Mouse (Mus musculus) spleen, postnatal 36 days (tissue): ENCODE measurements around the gene Lancl2.

ENCODE experiments used
- DNase-seq, 2 experiments: peaks; one replicate each; pipeline ENCODE4 v3.0.0; 2022; ENCODE audit warnings: low spot score in 2 of 2, mixed read lengths in 1 of 2

Gene Lancl2

DNA sequence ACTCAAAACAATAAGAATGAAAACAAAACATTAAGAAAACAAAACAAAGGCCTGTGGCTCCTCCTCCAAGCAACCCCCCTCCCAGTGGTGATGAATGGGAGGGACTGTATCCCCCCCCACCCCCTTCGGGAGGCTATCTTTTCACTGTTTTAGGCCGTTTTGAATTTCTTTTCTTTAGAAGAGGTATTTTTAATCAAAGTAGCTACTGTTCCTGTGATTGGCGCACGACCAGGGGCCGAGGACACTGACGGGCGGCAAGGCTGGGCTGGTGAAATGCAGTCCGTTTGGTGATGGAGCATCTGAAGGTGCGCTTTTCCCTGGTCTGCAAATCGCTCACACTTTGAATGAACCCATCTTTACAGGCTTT lies at the start of gene Lancl2:
Gene Lancl2, plus strand, starts transcription at position 165 of the 367 bp plus-strand sequence.
- DNase-seq, result no peak

DNA sequence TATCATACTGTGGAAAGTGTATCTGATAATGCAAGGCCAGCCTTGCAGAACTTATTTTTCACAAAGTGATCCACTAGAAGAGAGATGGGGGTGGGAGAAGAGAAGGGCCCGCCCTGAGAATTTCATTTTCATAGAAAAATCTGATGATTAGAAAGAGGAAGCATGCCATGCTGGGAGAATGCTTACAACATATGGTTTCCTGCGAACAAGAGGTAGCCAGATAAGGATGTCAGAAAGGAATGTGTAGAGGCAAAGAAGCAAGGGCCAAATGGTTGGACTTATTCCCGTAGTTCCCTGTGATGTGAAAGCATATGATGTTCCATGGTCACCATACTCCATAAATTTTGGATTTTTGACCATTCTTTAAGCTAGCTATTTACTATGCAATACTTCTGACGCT lies 41.0 kb upstream of the Lancl2 start:
- DNase-seq, result no peak

DNA sequence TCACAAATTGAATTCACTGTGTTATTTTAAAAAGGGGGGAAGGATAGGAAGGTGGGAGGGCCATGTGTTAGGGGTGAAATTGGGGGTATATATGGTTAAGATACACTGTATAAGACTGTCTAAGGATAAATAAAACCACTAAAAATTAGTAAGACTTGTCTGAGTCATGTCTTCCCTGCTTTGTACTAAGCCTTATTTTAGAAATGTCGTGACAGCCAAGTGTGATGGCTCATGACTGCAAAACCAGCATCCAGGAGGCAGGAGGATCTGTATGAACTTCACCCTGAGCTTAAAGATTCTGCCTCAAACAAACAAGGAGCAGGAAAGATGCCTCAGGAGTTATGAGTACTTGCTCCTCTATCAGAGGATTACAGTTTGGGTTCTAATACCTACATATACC lies 18.2 kb upstream of the Lancl2 start:
- no peak for DNase-seq

DNA sequence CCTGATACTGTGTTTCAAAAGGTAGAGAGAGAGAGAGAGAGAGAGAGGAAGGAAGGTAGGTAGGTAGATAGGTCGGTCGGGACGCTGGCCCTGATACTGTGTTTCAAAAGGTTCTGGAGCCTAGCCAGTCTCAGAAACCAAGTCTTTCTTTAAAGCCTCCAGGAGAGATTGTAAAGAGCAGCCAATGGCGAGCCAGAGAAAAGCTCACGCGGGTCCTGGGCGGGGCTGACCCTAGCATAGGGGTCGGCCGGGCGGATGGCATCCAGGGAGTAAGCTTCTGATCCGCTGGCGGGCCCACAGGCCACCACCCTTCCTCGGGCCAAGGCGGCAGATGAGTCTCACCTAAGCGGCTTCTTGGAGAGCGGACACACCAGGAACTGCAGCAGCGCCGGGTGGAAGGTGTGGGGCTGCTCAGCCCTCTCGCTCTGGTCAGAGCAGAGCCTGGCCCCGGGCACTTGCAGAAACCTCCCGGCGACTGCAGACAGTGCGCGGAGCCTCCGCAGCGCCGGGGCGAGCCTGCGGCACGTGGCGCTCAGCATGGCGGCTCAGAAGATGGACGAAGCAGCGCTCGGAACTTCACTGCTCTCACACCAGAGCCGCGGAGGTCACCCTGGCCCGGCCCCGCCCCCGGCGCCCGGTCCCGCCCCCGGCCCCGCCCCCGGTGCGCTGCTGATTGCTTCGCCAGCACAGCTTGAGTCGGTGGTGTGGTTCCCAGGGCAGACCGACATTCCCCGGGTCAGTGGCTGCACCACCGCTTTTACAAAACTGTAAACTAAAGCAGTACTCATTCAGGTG lies 10.7 kb upstream of the Lancl2 start, which contains the start of gene Pyurf:
Gene Pyurf, minus strand, starts transcription at position 612 of the 795 bp plus-strand sequence.
- DNase-seq, result peak; percentile 85

DNA sequence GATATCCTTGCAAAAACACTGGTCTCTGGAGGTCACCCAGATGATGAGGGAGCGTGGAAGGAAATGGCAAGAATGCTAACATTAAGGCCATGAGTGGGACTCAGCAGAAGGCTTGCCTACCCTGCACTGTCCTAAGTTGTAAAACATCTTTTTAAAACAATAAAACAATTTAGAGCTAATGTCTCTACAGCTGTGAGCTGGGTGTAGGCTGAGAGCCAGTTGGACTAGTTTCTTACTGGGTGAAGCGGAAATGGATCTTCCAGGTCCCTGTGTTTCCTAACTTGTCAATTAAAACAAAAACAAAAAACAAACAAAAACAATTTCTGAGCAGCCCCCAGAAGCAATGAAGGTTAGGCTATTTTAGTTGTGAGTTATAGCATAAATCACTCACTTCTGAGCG lies 9.2 kb upstream of the Lancl2 start:
- DNase-seq, result no peak

DNA sequence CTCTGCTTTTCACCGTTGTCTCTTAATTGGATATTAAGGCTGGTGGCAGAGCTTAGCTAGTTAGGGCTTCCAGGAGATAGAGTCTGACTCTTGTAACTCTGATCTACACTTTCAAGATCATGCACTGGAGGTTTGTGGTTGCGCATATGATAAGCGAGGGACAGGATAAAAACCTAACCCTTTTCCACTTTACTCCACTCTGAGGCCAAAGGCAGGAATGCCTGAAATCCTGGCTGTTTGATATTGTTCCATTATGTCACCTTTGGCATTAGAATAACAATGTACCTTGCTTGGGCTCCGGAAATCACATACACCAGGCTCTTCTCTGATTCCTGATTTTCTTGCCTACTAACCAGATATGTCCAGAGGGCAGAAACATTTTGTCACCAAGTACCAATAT lies 654 bp upstream of the Lancl2 start:
- no peak for DNase-seq

DNA sequence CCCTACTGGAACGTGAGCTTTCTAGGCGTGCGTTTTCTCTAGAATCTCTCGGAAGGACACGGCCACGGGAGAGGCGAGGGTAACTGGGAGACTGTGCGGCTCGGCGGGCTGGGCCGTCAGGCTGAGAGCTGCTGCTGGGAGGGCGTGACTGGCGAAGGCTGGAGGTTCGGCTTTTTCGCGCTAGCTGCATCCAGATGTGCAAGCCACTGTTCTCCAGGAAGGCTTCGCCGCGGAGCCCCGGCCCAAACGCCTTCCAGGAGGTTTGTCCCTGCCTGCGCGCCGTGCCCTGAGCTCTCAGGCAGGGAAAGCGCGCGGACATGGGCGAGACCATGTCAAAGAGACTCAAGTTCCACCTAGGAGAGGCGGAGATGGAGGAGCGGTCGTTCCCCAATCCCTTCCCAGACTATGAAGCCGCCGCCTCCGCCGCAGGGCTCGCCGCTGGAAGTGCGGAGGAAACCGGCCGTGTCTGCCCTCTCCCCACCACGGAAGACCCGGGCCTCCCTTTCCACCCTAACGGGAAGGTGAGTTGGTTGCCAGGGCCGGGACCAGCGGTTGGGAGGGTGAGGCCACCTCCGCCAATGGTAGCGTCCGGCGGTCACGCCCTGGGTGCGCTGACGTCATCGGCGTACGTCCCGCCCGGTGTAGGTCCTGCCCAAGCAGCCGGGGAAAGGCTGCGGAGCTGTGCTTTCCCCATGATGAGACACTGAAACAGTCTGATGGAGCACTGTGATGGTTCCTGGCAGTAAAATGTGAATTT lies 581 bp downstream of the Lancl2 start:
- DNase-seq, result peak; percentile 92 to 94

DNA sequence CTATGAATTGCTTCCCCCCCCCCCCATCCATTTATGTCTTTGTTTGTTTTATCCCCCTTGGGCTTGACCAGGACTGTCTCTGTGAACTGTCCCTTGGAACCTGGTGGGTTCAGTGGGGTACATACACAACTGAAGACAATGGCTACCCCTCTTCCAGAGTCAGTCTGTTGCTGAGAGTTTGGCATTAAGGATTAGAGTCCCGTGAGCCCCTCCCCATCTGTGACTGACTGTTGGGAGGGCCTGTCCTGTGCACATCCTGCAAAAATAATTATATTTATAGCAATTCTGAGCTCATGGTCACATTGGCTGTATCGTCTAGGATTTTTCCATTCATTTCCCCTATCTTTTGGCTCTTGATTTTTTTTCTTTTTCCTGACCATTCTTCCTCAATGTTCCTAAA lies 1.4 kb downstream of the Lancl2 start:
- no peak for DNase-seq

DNA sequence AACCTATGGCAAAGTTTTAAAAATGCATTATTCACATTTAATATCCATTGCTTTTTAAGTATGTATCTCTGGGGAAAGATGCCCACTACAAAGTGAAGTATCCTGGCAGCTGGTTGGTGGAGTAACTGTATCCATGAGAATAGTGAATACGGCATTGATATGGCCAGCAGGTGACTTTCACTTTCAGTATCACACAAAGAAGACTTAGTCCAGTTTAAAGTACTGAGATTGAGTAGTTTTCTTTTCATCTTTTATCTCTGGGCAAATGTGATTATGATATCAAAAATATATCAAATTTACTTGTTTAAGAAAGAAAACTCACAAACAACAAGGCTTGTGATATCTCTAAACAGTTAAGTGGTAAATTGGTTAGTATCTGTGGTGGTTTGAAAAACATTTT lies 4.4 kb downstream of the Lancl2 start:
- no peak for DNase-seq

DNA sequence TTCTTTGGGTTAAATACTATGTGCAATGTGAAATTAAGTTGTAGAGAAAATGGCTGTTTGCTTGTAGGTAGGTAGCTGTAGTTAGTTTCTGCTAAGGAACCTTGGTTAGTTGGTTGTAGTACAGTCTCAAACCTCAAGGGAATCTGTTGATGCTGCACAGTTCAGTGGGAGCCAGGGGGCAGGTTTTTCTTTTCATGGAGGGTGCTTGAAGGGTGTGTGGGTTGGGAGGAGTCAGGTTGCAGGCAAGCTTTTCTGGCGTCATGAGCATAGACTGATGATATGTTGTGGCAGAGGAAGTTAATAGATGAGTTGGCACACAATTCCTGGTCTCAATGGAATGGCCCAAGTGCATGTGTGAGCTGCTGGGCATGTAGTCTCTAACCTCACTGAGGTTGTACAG lies 9.4 kb downstream of the Lancl2 start:
- DNase-seq, result no peak

DNA sequence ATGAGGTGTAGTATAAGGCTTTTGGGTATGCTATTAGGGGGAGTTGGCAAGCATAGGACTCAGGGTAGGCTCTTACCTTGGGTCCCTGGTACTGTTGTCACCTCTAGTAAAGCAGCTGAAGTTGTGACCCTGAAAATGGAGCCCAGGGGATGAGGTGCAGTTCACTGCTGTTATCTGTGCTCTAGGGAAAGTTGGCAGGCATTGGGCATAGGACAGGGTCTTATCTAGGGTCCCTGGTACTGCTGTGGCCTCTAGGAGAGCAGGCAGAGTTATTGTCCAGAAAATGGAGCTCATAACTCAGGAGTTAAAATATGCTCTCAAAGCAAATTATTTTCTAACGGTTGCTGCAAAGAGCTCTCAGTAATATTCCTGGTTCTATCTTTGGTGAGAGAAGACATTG lies 19.0 kb downstream of the Lancl2 start:
- no peak for DNase-seq

DNA sequence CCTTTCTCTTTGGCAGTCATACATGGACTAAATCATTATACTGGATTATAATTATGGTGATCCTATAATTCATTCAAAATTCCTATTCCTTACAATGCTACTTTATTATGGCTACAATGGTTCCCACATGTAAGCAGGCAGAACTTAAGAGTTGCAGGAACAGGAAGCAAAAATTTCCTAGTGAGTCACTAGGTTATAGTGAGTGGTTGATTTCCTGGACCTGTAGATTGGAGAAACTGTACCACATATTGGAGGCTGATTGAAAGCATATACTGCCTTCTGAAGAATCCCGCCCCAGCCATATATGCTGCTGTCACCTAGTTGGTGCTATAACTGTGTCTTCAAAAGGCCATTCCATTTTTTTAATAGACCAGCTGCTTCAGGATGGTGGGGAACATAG lies 40.4 kb downstream of the Lancl2 start:
- DNase-seq, result no peak

DNA sequence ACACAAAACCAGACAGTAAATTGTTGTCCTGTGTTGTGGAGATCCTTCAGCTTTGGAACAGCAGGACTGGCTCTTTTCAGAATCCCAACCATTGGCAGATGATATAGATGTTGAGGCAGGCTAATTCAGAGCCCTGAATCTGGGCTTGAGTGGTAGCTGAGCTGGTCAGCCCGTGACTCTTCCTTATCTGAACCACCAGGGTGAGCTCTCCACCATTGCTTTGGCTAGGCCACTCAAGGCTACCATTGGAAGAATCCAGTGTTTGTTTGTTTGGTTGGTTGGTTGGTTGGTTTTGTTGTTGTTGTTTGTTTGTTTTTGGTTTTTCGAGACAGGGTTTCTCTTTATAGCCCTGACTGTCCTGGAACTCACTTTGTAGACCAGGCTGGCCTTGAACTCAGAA lies 41.0 kb downstream of the Lancl2 start:
- peak in 1 of 2 experiments; percentile 37 for DNase-seq

DNA sequence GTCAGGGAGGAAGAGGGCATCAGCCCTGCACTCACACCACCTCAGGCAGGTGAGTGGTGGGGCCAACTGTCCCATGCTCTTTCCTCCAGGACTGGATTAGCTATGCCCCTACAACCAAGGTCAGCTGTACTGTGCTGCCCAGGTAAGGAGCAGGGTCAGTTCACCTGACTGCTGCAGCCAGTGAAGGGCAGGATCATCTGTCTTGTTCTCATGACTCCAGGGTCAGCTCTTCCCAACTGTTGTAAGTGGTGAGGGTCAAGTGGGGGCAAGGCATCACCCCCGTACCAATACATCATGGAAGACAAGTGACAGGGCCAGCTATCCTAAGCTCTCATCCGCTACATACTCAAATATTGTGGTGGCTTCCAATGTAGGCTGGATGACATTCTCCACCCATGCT lies 41.8 kb downstream of the Lancl2 start:
- DNase-seq, result no peak

DNA sequence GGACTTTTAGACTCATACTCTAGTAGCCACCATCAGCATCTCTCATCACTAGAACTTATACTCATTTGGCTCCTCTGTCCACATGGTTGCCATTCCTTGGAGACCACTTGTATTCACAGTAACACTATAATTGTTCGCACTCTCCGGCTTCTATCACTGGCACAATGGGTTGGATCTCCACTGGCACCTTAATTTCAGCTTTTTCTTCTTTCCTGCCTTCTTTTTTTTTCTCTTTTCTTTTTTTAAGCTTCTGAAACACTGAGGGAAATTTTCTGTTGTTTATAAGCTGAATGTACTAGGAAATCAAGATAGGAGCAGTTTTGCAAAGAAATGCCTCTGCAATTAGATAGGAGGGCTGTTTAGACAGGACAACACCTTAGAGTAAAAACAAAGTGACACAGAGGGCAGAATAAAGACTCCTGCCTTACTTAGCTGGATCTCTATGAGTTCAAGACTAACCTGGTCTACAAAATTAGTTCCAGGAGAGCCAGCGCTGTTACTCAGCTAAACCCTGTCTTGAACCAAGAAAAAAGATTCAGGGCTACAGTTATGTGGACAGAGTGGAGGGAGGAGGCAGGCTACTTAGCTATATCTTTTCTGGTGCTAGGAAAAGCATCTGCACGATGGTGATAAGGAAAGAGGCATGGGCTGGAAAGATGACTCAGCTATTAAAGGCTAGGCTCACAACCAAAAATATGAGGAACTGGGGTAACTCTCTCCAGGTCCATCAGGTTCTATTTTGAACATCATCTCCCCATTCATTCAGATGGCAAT lies 42.8 kb downstream of the Lancl2 start:
- DNase-seq, result peak; percentile 54 to 72

DNA sequence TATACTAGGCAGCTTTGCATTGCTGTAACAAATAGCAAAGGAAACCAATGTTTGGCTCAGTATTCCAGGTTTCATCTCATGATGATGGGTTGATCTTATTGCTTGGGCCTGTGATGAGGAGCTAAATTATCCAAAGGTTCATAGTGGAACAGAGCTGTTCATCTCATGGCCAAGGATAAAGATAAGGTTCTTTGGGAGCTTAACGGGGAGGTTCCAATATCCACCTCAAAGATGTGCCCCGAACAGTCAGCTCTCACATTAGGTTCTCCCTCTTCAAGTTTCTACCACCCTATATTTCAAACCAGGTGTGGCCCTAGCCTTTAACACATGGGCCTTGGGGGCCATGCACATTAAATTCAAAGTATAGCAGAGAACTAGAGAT lies 43.4 kb downstream of the Lancl2 start:
- DNase-seq, result no peak

DNA sequence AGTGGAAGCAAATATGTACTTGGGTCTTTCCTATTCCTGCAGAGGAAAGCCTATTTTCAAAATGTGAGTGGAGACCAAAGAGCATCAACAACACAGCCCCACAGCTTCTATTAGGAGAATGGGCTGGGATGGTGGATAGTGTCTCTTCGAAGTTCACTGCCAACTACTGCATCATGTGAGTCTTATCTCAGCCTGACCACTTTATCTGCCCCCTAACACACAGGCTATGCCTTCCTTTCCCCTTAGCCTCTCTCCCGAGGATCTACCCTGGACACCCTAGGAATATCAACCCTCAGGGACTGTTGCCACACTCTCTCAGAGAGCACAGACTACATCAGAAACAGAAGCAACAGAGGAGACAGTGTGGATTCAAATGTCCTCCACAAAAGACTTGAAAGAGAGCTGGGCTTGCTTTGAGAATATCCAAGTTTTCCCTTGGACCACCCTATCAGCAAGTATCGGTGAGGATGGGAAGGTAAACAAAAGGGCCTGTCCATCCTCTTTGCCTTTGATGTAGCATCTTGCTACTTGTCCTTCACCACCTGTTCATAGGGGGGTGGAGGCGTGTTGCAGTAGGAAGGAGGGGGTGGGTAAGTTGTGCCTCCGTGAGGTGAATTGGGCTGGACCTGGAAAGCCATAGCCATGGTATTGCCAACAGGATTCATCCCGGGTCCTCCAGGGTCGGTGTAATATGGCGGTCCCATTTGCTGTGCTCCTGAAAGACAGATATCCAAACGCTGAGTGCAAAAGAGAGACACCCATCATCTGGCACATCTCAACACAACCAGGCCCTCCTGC lies 51.8 kb downstream of the Lancl2 start:
- DNase-seq, result no peak

DNA sequence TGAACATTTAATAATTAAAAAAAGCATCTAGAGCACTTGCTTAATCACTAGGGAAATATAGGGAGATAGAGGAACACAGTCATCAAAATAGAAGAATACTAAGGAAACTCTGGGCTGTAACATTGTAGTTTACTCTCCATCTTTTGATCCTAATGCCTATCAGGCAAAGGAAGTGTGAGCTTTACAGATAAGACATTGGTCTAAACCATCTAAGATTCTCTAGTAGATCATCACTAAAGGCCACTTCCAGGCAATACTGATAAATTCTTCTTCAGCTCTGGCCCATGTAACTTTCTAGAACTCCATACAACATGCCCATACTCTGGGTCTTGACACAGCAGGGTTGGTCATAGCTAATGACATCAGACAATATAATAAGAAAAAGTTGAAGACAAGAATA lies 60.7 kb downstream of the Lancl2 start:
- no peak for DNase-seq

DNA sequence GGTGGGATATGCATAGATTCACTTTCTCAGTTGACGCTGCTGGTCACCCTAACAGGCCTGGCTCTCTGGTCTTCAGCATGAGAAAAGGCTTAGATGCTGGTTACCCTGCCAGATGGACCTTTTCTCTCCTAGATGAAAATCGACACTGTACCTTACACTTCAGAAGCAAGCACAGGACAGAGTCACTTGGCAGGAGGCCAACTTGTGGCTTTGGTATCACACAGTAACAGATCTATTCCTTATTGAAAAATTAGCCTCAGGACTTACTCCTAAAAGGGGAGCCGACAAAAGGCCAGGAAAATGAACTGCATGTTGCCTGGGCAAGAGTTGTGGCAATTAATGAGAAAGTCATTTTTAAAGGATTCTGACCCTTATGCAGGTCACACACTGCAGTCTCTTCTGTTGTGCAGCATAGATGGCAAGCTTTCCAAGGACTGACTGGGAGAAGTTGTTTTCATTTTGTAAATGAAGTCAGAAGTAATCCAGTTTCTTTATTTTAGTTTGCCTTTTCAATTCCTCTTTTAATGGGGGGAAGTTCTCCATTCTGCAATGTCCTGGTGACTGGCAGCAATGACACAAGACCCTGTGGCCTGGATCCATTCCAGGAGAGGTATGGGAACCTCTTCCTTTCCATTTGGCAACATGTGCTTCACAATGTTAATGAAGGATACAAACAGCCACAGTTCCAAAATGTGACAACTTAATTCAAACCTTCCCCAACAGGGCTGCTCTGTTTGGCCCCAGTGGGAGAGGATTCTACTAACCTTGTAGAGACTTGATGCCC lies 62.9 kb downstream of the Lancl2 start:
- DNase-seq, result peak; percentile 31 to 52

DNA sequence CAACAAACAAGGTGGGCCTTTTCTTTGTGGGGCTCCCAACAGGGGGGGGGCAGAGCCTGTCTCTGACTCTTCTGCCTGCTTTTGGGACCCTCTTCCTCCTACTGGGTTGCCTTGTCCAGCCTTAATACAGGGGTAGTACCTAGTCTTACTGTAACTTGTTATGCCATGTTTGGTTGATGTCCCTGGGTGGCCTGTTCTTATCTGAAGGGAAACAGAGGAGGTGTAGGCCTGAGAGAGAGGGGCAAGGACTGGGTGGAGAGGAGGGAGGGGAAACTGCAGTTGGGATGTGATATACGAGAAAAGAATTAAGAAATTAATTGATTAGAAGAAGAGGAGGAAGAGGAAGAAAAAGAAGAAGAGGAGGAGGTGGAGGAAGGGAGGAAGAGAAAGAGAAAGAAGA lies 63.9 kb downstream of the Lancl2 start:
- peak; percentile 50 to 71 for DNase-seq
